Mouse (Mus musculus): ENCODE data around the gene Tnnc1. TPM values are rescaled to one million over a fixed set of nuclear protein-coding genes. Genes with fewer than 3 reads are reported as not detected.

The Tnnc1 gene
- total RNA-seq, 2 experiments from 2014 or later: 5,169 to 5,647 TPM

DNA sequence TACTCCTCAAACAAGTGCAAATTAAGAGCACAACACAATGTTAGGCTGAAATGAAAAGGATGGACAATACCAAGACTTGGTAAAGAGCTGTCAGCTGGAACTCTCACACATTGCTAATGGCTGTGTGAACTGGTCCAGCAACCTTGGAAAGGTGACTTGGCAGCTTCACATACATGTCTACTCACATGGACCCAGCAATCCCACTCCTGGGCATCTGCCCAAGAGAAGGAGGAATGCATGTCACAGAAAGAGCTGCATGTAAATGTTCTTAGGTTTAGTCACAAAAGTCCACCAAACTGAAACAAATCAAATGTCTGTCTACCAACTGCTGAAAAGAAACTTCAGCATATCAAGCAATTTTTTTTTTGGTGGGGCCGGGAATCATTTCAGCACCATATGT, 37.8 kb downstream of the Tnnc1 start:
- no peak for DNase-seq (ENCODE audit: low spot score)
- intact Hi-C loops (cut with DNase I): loop anchor here (5.0 kb wide), 1 partner anchor 114 kb away; the partner anchor contains the start of gene Nt5dc2

DNA sequence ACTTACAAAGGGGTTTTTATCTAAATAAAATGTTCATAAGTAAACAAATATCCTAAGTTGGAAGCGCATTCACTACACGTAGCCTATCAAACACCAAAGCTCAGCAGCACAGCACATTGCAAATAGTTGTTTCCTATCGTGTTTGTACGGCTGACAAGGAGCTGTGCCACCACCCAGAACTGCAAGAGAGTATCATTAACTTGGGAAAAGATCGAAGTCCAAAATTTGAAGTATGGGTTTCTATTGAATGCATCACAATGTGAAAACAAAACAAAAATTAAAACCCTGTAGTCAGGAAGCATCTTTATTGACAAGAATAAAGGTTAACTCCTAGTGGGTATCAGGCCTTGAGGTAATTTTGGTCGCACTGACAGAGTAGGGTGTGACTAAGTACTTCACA, 40.3 kb downstream of the Tnnc1 start:
- DNase-seq (ENCODE audit: low spot score): no peak
- intact Hi-C loops (cut with DNase I): loop anchor here (5.0 kb wide), 1 partner anchor 116 kb away; the partner anchor contains the start of gene Nt5dc2

DNA sequence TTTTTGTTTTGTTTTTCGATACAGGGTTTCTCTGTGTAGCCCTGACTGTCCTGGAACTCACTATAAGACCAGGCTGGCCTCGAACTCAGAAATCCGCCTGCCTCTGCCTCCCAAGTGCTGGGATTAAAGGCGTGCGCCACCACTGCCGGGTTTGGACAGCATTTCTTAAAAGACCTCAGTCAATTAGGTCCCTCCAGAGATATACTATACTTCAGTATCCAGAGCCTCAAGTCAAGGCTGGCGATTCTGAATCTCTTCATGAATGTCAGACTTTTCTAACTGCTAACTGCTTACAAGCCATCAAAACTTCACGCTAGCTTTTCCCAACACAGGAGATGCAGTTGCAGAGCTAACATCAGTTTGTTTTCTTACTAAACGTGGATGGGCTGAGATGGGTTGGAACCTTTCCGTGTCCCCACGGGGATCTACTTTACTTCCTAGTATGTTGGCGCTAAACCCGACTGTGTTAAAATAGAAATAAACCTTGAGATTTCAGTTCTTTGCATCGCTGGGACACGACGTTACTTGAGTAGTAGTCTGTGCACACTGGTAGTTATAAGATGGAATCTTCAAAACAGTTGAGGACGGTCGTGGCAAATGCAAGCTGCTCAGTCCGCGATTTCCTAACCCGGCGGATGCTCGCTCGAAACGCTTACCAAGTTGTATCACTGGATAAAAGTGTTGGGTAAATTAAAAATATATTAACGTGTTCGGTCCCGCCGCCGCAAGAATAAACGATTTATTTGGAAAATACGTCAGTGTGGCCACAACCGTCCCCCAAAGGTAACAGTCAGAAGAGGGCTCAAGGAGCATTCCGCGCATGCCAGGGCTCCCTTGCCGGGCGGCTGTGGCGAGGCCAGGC, 42.3 kb downstream of the Tnnc1 start:
- DNase-seq (ENCODE audit: low spot score): no peak
- intact Hi-C loops (cut with DNase I): loop anchor here (5.0 kb wide), 1 partner anchor 87 kb away; the partner anchor contains the start of gene Capn7

DNA sequence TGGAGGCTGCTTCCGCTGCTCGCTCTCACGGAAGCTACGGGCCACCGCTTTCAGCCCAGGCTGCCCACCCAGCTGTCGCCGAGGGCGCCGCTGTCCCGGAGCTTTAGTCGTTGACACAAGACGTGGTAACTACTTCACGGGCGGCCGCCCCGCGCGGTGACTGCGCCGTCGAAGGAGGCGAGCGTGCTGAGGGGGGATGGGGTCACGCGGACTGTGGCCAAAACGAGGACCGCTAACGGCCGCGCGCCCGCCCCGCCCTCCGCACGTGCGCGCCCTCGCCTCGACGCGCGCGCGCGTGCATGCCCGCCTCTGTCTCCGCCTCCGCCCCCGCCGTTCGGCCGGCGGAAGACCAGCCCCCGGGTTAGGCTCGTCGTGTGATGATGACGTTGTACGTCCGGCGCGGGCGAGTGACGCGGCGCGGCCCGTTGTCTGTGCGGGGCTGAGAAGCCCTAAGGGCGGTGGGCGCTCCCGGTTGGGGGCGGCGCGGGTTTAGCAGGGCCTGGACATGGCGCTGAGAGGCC, 43.0 kb downstream of the Tnnc1 start, which contains the start of the genes Phf7 and Bap1:
Gene Phf7, minus strand, starts transcription at position 234 of the 521 bp plus-strand sequence.
Gene Bap1, plus strand, starts transcription at position 367 of the 521 bp plus-strand sequence.
- peak; percentile 88 for DNase-seq (ENCODE audit: low spot score)
- intact Hi-C loops (cut with DNase I): loop anchor here (5.0 kb wide), 1 partner anchor 86 kb away; the partner anchor contains the start of gene Capn7

DNA sequence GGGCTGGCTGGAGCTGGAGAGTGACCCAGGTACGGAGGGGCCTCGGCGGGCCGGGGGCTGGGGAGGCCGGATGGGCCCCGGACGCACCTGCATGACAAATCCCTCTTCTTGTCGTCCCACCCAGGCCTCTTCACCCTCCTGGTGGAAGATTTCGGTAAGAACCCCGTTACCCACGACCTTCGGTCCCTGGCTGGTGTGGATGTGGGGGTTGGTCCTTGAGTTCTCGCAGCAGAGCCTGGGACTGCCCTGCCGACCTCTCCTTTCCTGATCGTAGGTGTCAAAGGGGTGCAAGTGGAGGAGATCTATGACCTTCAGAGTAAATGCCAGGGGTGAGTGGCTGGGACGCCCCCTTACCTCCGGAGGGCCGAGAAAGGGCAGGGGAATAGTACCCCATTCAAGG, 43.5 kb downstream of the Tnnc1 start:
- intact Hi-C loops (cut with DNase I): loop anchor here (5.0 kb wide), 1 partner anchor 86 kb away; the partner anchor contains the start of gene Capn7
- DNase-seq (ENCODE audit: low spot score): no peak

DNA sequence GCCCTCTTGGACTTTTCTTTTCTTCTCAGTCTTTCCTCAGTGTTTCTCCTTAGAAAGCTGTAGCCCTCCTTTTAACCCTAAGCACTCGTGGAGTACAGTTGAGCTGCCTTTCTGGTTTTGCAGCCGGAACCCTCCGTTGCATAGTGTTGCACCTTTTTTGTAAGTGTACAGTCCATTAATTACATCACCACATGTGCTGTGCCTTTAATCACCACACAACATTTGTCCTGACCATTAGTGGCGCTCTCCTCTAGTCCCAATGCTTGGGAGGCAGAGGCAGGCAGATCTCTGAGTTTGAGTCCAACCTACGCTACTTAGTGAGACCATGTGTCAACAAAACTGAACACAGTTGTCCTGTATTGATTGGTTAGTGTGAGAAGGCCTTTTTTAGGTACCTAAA, 44.0 kb downstream of the Tnnc1 start:
- no peak for DNase-seq (ENCODE audit: low spot score)
- intact Hi-C loops (cut with DNase I): loop anchor here (5.0 kb wide), 1 partner anchor 85 kb away; the partner anchor contains the start of gene Capn7

DNA sequence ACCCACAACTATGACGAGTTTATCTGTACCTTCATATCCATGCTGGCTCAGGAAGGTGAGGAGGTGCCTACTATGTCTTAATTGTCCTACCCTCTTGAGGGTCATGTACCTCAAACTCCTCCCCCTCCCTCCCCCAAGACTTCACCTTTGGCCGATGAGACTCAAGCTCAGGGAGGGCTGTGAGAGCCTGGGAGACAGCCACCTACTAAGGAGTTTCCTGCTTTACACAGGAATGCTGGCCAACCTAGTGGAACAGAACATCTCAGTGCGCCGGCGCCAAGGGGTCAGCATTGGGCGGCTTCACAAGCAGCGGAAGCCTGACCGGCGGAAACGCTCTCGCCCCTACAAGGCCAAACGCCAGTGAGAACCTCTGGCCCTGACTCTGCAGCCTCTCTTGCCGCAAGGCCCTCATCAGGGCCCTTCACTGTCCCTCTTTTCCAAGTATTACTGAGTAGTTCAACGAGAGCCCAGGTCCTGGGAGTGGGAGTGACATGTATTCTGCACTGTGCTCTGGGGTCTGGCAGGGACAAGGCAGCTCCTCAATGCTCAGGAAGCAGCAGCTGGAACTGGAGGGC, 50.5 kb downstream of the Tnnc1 start:
- DNase-seq (ENCODE audit: low spot score): no peak
- intact Hi-C loops (cut with DNase I): no loop called here

DNA sequence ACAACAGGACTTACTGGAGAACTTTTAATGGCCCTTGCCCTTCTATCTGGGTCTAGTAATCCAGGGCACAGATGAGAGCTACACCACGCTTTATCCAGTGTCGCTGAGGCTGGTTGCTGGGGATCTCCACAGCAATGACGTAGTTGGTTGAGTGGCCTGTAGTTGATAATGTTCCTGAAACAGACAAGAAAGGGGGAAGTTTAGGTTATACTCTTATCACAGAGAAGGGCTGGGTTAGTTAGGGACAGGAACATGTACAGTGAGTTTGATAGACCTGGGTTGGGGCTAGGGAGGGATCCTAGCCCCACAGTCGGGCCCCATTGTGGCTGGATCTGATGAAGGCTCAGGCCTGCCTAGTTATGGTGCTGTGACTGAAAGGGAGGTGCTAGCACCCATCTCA, 52.3 kb downstream of the Tnnc1 start:
- no peak for DNase-seq (ENCODE audit: low spot score)
- intact Hi-C loops (cut with DNase I): no loop called here

DNA sequence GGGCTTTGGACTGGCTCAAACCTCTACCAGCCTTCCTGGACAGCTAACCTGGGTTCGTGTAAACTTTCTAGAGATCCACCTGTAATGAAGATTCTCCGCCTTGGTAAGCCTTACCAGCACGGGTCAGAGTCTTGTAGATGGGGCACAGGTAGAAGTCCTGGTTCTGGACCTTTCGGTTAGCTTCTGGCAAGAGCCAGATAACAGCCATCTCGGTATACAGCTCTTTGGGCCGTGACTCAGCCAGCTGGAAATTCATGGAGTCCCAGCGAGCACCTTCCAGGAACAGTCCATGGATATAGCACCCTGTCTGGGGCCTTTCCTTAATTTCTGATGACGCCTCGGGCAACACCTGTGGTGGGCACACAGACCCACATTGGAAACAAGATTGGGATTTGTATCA, 52.8 kb downstream of the Tnnc1 start:
- DNase-seq (ENCODE audit: low spot score): no peak
- intact Hi-C loops (cut with DNase I): no loop called here

Other genes starting within 250 kb of the Tnnc1 start
- gene Glt8d1, start 206.9 kb upstream of the Tnnc1 start, total RNA-seq (2021): 10 to 100 TPM; 18.5 to 22.1 TPM
- 100 to 1,000 TPM; 138 to 145 TPM for gene Spcs1, start 206.6 kb upstream of the Tnnc1 start, total RNA-seq (2021)
- 10 to 100 TPM; 54.0 to 58.2 TPM for gene Pbrm1, start 189.2 kb upstream of the Tnnc1 start, total RNA-seq (2021)
- 10 to 100 TPM; 19.5 to 20.5 TPM for gene Gnl3, start 189.2 kb upstream of the Tnnc1 start, total RNA-seq (2021)
- 10 to 100 TPM; 60.2 to 61.0 TPM for gene Smim4, start 79.4 kb upstream of the Tnnc1 start, total RNA-seq (2021)
- 10 to 100 TPM; 18.2 to 22.6 TPM for gene Nt5dc2, start 77.3 kb upstream of the Tnnc1 start, total RNA-seq (2021)
- gene Stab1, start 39.7 kb upstream of the Tnnc1 start, total RNA-seq (2021): 10 to 100 TPM; 76.4 to 76.8 TPM
- gene Nisch, start 8.6 kb downstream of the Tnnc1 start, total RNA-seq (2021): 100 to 1,000 TPM; 145 to 148 TPM
- 10 to 100 TPM; 12.4 to 16.1 TPM for gene Sema3g, start 9.5 kb downstream of the Tnnc1 start, total RNA-seq (2021)
- 1 to 10 TPM; 3.4 to 4.1 TPM for gene Phf7, start 43.0 kb downstream of the Tnnc1 start, total RNA-seq (2021)
- 10 to 100 TPM; 39.5 to 45.5 TPM for gene Bap1, start 43.1 kb downstream of the Tnnc1 start, total RNA-seq (2021)
- gene Dnah1, start 115.6 kb downstream of the Tnnc1 start, total RNA-seq (2021): under 1 TPM; 0.03 to 0.11 TPM
- 10 to 100 TPM; 31.0 to 32.0 TPM for gene Capn7, start 128.3 kb downstream of the Tnnc1 start, total RNA-seq (2021)
- 10 to 100 TPM; 41.0 to 58.1 TPM for gene Sh3bp5, start 227.8 kb downstream of the Tnnc1 start, total RNA-seq (2021)

Measured in heart, postnatal 25 days (tissue).